Mouse (Mus musculus) intestine, embryonic 15.5 days (tissue): ENCODE data around the gene Gdf1. TPM values are rescaled to one million over a fixed set of nuclear protein-coding genes. Genes with fewer than 3 reads are reported as not detected.
A peak's percentile ranks its signal among the peaks of the same experiment; 100 is the strongest.

ENCODE experiments used
- ATAC-seq: fragments of 200-750 bp; cut with Nextera tagmentation; 2 replicates; pipeline ENCODE4 v1.8.0; 2017; ENCODE audit warnings: moderate TSS enrichment, moderate library complexity
- H3K27ac ChIP-seq: fragments of 300-500 bp; sonication (generic); 2 replicates; pipeline ENCODE4 v1.5.1; 2015; ENCODE audit warnings: mild to moderate bottlenecking, inconsistent platforms
- H3K27me3 ChIP-seq: fragments of 300-500 bp; sonication (generic); replicated peaks from 2 replicates; pipeline ENCODE4 v1.6.1; 2015; ENCODE audit warnings: inconsistent platforms
- H3K36me3 ChIP-seq: fragments of 300-500 bp; sonication (generic); 2 replicates; pipeline ENCODE4 v1.6.1; 2015; ENCODE audit warnings: inconsistent platforms
- H3K4me1 ChIP-seq: fragments of 300-500 bp; sonication (generic); replicated peaks from 2 replicates; pipeline ENCODE4 v1.6.1; 2015; ENCODE audit warnings: inconsistent platforms
- H3K4me2 ChIP-seq: fragments of 300-500 bp; sonication (generic); replicated peaks from 2 replicates; pipeline ENCODE4 v1.6.1; 2015; ENCODE audit warnings: mild to moderate bottlenecking, inconsistent platforms
- H3K4me3 ChIP-seq: fragments of 300-500 bp; sonication (generic); replicated peaks from 2 replicates; pipeline ENCODE4 v1.5.1; 2015; ENCODE audit warnings: inconsistent platforms
- H3K9ac ChIP-seq: fragments of 300-500 bp; sonication (generic); 2 replicates; pipeline ENCODE4 v1.6.1; 2015; ENCODE audit warnings: inconsistent platforms
- H3K9me3 ChIP-seq: fragments of 300-500 bp; sonication (generic); 2 replicates; pipeline ENCODE4 v1.6.1; 2016; ENCODE audit warnings: inconsistent platforms
- WGBS: fragments of 180-500 bp; shearing (Covaris S2); methylation state at CpG from one replicate; pipeline ENCODE4 v1.1.7; 2015; 5-methylcytosine and 5-hydroxymethylcytosine counted together
- polyA plus RNA-seq: library from polyadenylated mRNA; unstranded; fragments of >200 nt; fragmentation: Nextera tagmentation; extraction: Ambion mirVana; gene quantifications from 2 replicates; pipeline ENCODE4 v1.2.1, GENCODE M21; 2015

Gene Gdf1
- polyA plus RNA-seq, 1 experiment from 2014 or later = 0.38 TPM

- ATAC-seq = peak; percentile 84
- H3K9ac ChIP-seq = no peak overlapping the region
- peaks cover 14% of the 10 kb centered on the region for H3K4me1 ChIP-seq
- H3K4me2 ChIP-seq = no peak overlapping the region
- peaks cover 3% of the 10 kb centered on the region; the same call in 1 of the 2 replicates for H3K27me3 ChIP-seq
- no peak overlapping the region for H3K4me3 ChIP-seq
- 30% methylated on average over 41 of the region's 41 CpGs for WGBS
- H3K27ac ChIP-seq = no peak overlapping the region
- H3K9me3 ChIP-seq = no peaks in the 10 kb centered on the region
- H3K36me3 ChIP-seq = peaks cover 59% of the 10 kb centered on the region
These were observed 2.7 kb downstream of the Gdf1 start for GRCm38 (mm10) chr8:70332070-70332877.

GRCm38 (mm10) chr8:70332878-70333202 lies 3.2 kb downstream of the Gdf1 start:
- Histone ChIP-seq H3K27ac (no peak overlapping the region), H3K4me3 (no peak overlapping the region), H3K9ac (no peak overlapping the region), H3K4me2 (no peak overlapping the region), H3K27me3 (peaks cover 3% of the 10 kb centered on the region; the same call in 1 of the 2 replicates), H3K4me1 (peaks cover 14% of the 10 kb centered on the region), H3K36me3 (peaks cover 64% of the 10 kb centered on the region), H3K9me3 (no peaks in the 10 kb centered on the region)
- no peak for ATAC-seq
- 94% methylated on average over 6 of the region's 6 CpGs for WGBS

GRCm38 (mm10) chr8:70338931-70339330 lies 9.3 kb downstream of the Gdf1 start:
- ATAC-seq = no peak
- Histone ChIP-seq H3K27me3 (no peaks in the 10 kb centered on the region), H3K9me3 (no peaks in the 10 kb centered on the region), H3K4me1 (no peaks in the 10 kb centered on the region), H3K36me3 (peaks cover 89% of the 10 kb centered on the region), H3K4me3 (no peak overlapping the region), H3K9ac (no peak overlapping the region), H3K27ac (no peak overlapping the region), H3K4me2 (no peak overlapping the region)
- WGBS = 88% methylated on average over 7 of the region's 7 CpGs

- Histone ChIP-seq H3K27ac (no peak overlapping the region), H3K27me3 (no peaks in the 10 kb centered on the region), H3K4me2 (no peak overlapping the region), H3K4me1 (no peaks in the 10 kb centered on the region), H3K36me3 (peaks cover 72% of the 10 kb centered on the region), H3K9ac (no peak overlapping the region), H3K4me3 (no peak overlapping the region), H3K9me3 (no peaks in the 10 kb centered on the region)
- ATAC-seq = no peak
- 86% methylated on average over 7 of the region's 7 CpGs for WGBS
These were observed 11.0 kb downstream of the Gdf1 start for GRCm38 (mm10) chr8:70340659-70341058.

DNA sequence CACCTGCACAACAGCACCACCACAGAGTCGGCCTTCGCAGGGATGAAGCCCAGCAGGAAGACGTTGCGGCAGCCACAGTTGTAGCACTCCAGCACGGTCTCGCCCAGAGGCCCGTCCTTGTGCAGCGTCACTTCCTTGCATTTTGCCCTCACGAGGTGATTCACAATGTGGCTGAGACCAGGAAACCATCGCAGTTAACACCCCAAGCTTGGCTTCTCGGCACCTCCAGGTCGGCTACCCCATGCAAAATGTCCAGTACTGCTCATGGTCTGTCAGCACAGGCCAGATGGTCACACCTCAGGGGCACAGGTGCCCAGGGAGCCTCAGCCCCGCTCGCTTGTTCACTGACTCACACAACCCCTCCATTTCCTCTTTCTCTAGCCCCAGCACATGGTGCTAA lies 12.4 kb downstream of the Gdf1 start:
- Histone ChIP-seq H3K36me3 (peaks cover 61% of the 10 kb centered on the region), H3K27ac (no peak overlapping the region), H3K9ac (no peak overlapping the region), H3K4me2 (no peak overlapping the region), H3K4me3 (no peak overlapping the region), H3K9me3 (no peaks in the 10 kb centered on the region), H3K4me1 (no peaks in the 10 kb centered on the region), H3K27me3 (no peaks in the 10 kb centered on the region)
- WGBS = 91% methylated on average over 14 of the region's 14 CpGs
- ATAC-seq = no peak

- Histone ChIP-seq H3K9ac (no peak overlapping the region), H3K36me3 (peaks cover 50% of the 10 kb centered on the region), H3K4me2 (no peak overlapping the region), H3K27me3 (no peaks in the 10 kb centered on the region), H3K9me3 (no peaks in the 10 kb centered on the region), H3K4me1 (peaks cover 4% of the 10 kb centered on the region; the same call in 1 of the 2 replicates), H3K4me3 (no peak overlapping the region), H3K27ac (no peak overlapping the region)
- 75% methylated on average over 7 of the region's 7 CpGs for WGBS
- ATAC-seq = no peak
These were observed 13.5 kb downstream of the Gdf1 start for GRCm38 (mm10) chr8:70343076-70343475.

DNA sequence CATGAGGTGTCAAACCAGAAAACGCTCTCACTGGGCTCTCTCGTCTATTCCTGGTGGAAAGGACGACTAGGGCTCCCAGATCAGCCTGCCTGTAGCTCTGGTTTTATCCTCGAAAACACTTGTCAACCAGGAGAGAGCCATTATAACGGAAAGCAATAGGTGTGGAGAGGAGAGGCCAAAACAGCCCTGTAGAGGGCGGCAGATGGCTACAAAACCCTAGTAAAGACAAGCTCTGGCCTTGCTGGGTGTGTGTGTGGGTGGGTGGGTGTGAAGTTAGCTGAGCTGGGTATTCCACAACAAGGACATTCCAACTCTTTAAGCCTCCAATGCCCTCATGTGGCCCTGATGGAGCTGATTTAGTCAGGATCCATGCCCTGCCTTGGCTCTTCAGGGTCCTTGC lies 14.1 kb downstream of the Gdf1 start:
- peaks cover 48% of the 10 kb centered on the region for H3K36me3 ChIP-seq
- no peak overlapping the region for H3K4me3 ChIP-seq
- no peaks in the 10 kb centered on the region for H3K9me3 ChIP-seq
- no peak overlapping the region for H3K9ac ChIP-seq
- WGBS = 57% methylated on average over 6 of the region's 6 CpGs
- H3K27ac ChIP-seq = no peak overlapping the region
- H3K4me1 ChIP-seq = peaks cover 9% of the 10 kb centered on the region
- ATAC-seq = peak; percentile 65; the same call in 1 of the 2 replicates
- H3K4me2 ChIP-seq = no peak overlapping the region
- H3K27me3 ChIP-seq = no peaks in the 10 kb centered on the region

DNA sequence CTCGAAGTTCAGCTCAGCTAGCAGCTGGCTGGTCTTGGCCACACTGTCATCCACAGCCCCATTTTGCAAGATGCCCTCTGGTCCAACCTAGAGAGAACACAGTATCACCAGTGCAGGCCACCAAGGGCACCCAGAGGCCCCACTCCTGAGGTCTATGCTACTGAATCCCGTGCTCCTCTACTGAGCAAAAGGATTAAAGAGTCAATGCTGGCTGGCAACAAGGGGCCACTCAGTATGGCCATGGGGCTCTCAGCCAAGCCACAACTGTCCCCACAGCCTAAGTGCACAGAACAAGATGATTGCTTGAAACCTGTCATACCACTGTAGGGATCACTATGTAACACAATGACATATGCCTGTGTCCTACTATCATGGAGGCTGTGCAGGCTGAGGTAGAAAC lies 14.7 kb downstream of the Gdf1 start:
- WGBS = 87% methylated on average over 2 of the region's 2 CpGs
- H3K27me3 ChIP-seq = no peaks in the 10 kb centered on the region
- no peak overlapping the region for H3K27ac ChIP-seq
- H3K36me3 ChIP-seq = peaks cover 48% of the 10 kb centered on the region
- no peak overlapping the region for H3K4me2 ChIP-seq
- no peaks in the 10 kb centered on the region for H3K9me3 ChIP-seq
- H3K9ac ChIP-seq = no peak overlapping the region
- ATAC-seq = no peak
- no peak overlapping the region for H3K4me3 ChIP-seq
- peaks cover 14% of the 10 kb centered on the region for H3K4me1 ChIP-seq

- Histone ChIP-seq H3K36me3 (peaks cover 23% of the 10 kb centered on the region), H3K4me3 (no peak overlapping the region), H3K4me2 (no peak overlapping the region), H3K27ac (no peak overlapping the region), H3K9me3 (no peaks in the 10 kb centered on the region), H3K27me3 (no peaks in the 10 kb centered on the region), H3K9ac (no peak overlapping the region), H3K4me1 (peaks cover 45% of the 10 kb centered on the region)
- 79% methylated on average over 4 of the region's 4 CpGs for WGBS
- ATAC-seq = no peak
These were observed 17.8 kb downstream of the Gdf1 start for GRCm38 (mm10) chr8:70347443-70347842.

DNA sequence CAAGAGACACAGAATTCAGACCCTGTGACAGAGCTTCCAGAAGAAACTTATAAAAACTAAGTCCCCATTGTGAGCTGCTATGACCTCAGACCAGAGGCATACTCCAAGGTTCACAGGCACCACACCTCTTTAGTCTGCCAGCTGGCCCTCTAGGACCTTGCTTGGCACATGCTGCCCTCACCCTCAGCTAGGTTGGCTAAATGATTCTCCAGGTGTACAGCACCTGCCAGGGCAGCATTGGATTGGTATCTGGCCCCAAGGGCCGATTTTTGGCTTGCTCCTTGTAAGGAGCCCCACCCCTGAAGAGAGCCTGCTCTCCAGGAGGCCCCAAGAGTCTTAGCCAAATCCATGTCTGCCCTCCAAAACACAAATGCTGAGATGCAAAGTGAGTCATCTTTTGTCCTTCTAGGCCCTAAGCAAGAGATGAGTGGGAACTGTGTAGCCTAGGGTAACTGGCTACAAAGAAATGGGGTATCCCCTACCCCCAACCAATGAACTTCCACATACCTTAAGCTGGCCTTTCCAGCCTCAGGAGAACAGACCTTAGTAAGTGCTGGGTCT lies 18.3 kb downstream of the Gdf1 start:
- no peak overlapping the region for H3K4me2 ChIP-seq
- no peaks in the 10 kb centered on the region for H3K27me3 ChIP-seq
- H3K4me3 ChIP-seq = no peak overlapping the region
- peaks cover 45% of the 10 kb centered on the region for H3K4me1 ChIP-seq
- 78% methylated on average over 1 of the region's 1 CpGs for WGBS
- peaks cover 18% of the 10 kb centered on the region for H3K36me3 ChIP-seq
- no peaks in the 10 kb centered on the region for H3K9me3 ChIP-seq
- no peak overlapping the region for H3K9ac ChIP-seq
- no peak overlapping the region for H3K27ac ChIP-seq
- ATAC-seq = no peak

DNA sequence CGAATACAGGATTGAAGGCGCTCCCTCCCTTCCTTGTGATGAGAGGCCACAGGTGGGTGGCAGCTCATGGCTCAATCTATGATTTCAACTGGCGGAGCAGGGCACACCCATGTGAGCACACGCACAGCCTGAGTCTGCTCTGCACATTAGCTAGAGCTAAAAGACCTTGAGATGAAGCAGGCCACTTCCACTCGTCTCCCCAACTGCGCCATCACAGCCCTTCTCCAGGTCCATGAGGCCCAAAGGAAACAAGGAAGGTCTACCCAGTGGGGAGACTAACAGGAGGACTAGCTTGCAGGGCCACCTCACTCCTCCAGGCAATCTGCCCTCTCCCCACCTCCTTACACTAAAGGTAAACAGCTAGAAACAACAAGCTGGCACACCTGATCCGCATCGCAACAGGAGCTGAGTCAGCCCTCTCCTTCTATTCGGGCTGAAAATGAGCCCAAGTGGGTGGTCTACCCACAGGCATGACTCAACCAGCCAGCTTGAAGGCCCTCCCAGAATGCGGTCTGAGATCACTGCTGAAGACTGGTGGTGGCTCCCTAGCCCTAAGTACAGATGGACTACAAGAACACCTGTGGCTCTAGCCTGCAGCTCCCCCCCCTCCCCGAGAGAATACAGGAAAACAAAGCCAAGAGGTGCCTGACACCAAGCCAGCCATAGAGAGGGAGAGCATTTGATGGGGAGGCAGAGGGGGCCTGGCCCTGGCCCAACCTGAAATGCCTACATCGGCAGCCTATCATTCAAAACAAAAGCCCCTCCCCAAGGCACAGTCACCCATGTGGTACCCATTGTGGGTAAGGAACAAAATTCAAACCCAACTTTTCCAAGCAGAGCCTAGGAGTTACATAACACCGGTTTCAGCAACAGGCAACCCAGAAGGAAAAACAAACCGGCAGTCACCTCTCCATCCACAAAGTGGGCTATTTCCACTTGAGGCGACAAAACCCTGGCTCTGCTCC lies 21.7 kb downstream of the Gdf1 start:
- H3K27me3 ChIP-seq = no peaks in the 10 kb centered on the region
- peak overlapping the region; percentile 90 for H3K4me2 ChIP-seq
- 0 out of 2 replicates have a peak overlapping the region, but pooled peaks have one; percentile 2 for H3K27ac ChIP-seq
- H3K9ac ChIP-seq = peak overlapping the region; percentile 96
- 34% methylated on average over 15 of the region's 15 CpGs for WGBS
- peaks cover 50% of the 10 kb centered on the region for H3K4me1 ChIP-seq
- peaks cover 16% of the 10 kb centered on the region; the same call in 1 of the 2 replicates for H3K36me3 ChIP-seq
- H3K4me3 ChIP-seq = peak overlapping the region; percentile 96
- no peak for ATAC-seq
- no peaks in the 10 kb centered on the region for H3K9me3 ChIP-seq

DNA sequence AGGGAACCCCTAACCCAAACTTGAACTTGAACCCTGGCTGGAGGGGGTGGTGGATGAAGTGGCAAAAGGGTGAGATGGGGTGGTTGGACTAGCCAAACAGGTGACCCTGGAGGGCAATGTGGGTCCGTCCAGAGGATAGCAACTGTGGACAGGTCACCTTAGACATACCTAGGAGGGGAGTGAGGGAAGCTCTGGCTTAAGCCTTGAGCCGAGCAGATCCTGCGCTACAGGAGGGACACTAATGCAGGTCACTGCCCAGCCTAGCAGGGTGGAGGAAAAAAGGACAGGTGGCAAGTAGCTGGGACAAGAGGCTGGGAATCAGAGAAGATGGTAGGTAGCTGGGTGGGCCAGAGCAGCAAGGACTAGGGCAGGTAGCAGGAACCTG lies 22.4 kb downstream of the Gdf1 start:
- peaks cover 50% of the 10 kb centered on the region for H3K4me1 ChIP-seq
- 0 out of 2 replicates have a peak overlapping the region, but pooled peaks have one; percentile 88 for H3K27ac ChIP-seq

More for the DNA sequence above, 22.4 kb downstream of the Gdf1 start:
- Histone ChIP-seq H3K4me2 (peak overlapping the region; percentile 90), H3K9me3 (no peaks in the 10 kb centered on the region), H3K9ac (peak overlapping the region; percentile 96), H3K36me3 (peaks cover 13% of the 10 kb centered on the region; the same call in 1 of the 2 replicates), H3K4me3 (peak overlapping the region; percentile 96), H3K27me3 (no peaks in the 10 kb centered on the region)
- WGBS = 19% methylated on average over 3 of the region's 3 CpGs
- ATAC-seq = no peak
